8 mouse cellular contexts compared by ENCODE assay signal in genomic region chr4:153481361-153482234, GRCm38 (mm10). TPM values are rescaled to one million over a fixed set of nuclear protein-coding genes. Genes with fewer than 3 reads are reported as not detected.
A peak's percentile ranks its signal among the peaks of the same experiment; 100 is the strongest.
DNase-seq lines count a peak whose midpoint lies in the region; ATAC-seq lines count a peak whose summit lies in the region.

No protein-coding gene starts in this region.

- no peaks in the 10 kb centered on the region for H3K9me3 ChIP-seq in limb, embryonic 13.5 days
- H3K9me3 ChIP-seq in stomach, embryonic 16.5 days (replicated peaks; ENCODE audit: control insufficient read depth, low read length): no peaks in the 10 kb centered on the region

- peak overlapping the region; percentile 50 for H3K4me3 ChIP-seq in limb, embryonic 13.5 days
- H3K4me3 ChIP-seq in stomach, embryonic 16.5 days (replicated peaks; ENCODE audit: low read length): peak overlapping the region; percentile 45

- peak; percentile 19 to 28 for DNase-seq in cerebellum, postnatal 25 days
- no peak for DNase-seq in cerebellum, postnatal 4 days (ENCODE audit: low spot score in 2 of 2)
- peak; percentile 33 for DNase-seq in right cerebral cortex, postnatal 4 days
- DNase-seq in right cerebral cortex, postnatal 14 days: no peak
- no peak for DNase-seq in urinary bladder, postnatal 36 days (ENCODE audit: low spot score in 2 of 2)
- no peak for DNase-seq in gastrocnemius, postnatal 4 days (ENCODE audit: low spot score in 2 of 2)

- H3K4me2 ChIP-seq in limb, embryonic 13.5 days (replicated peaks): peak overlapping the region; percentile 95
- peak overlapping the region; percentile 68 for H3K4me2 ChIP-seq in stomach, embryonic 16.5 days (ENCODE audit: low read depth, low read length)

- no peaks in the 10 kb centered on the region for H3K36me3 ChIP-seq in limb, embryonic 13.5 days
- no peaks in the 10 kb centered on the region for H3K36me3 ChIP-seq in stomach, embryonic 16.5 days (ENCODE audit: control insufficient read depth, insufficient read depth, low read length)

- peak overlapping the region; percentile 56 for H3K9ac ChIP-seq in limb, embryonic 13.5 days
- peak overlapping the region; percentile 39 for H3K9ac ChIP-seq in stomach, embryonic 16.5 days (ENCODE audit: low read length)

- no peak overlapping the region for H3K27ac ChIP-seq in limb, embryonic 13.5 days
- H3K27ac ChIP-seq in stomach, embryonic 16.5 days (ENCODE audit: low read length): no peak overlapping the region

- peaks cover 38% of the 10 kb centered on the region for H3K4me1 ChIP-seq in limb, embryonic 13.5 days
- peaks cover 21% of the 10 kb centered on the region for H3K4me1 ChIP-seq in stomach, embryonic 16.5 days (ENCODE audit: control insufficient read depth, insufficient read depth, low read length)

- peaks cover 94% of the 10 kb centered on the region for H3K27me3 ChIP-seq in limb, embryonic 13.5 days
- peaks cover 73% of the 10 kb centered on the region for H3K27me3 ChIP-seq in stomach, embryonic 16.5 days (ENCODE audit: control insufficient read depth, insufficient read depth, low read length)

- no peak for ATAC-seq in limb, embryonic 13.5 days (ENCODE audit: low FRiP score, low read depth)
- no peak; the same call in 1 of the 2 replicates for ATAC-seq in stomach, embryonic 16.5 days (ENCODE audit: insufficient read depth, low FRiP score)

- WGBS in limb, embryonic 13.5 days: under 1% methylated on average over 71 of the region's 71 CpGs
- WGBS in stomach, embryonic 16.5 days: 1% methylated on average over 71 of the region's 71 CpGs

RNA-seq across cellular contexts. Expression of gene Ajap1, which starts 1.0 kb away (rescaled TPM):
- 0.68 and 0.99 TPM in 2 replicates for polyA plus RNA-seq in limb, embryonic 13.5 days (2015; fragmentation: Nextera tagmentation; extraction: Ambion mirVana)
- polyA plus RNA-seq in stomach, embryonic 16.5 days (2015; fragmentation: Nextera tagmentation; extraction: Ambion mirVana): 0.40 and 0.53 TPM in 2 replicates
- total RNA-seq in gastrocnemius, postnatal 4 days (2021): 1 to 10 TPM; 1.9 to 2.0 TPM

Comparison
In these comparisons a context has a peak if more than half of its experiments do, and no peak if none do; other contexts are left out.
1. DNase-seq: peak in cerebellum, postnatal 25 days (2 of 2) and right cerebral cortex, postnatal 4 days (single experiment); none in cerebellum, postnatal 4 days (0 of 2), right cerebral cortex, postnatal 14 days (single experiment), urinary bladder, postnatal 36 days (0 of 2) and gastrocnemius, postnatal 4 days (0 of 2).